Mouse (Mus musculus) gastrocnemius, postnatal 36 days (tissue): ENCODE measurements around the gene Ggt5. TPM values are rescaled to one million over a fixed set of nuclear protein-coding genes. Genes with fewer than 3 reads are reported as not detected.

Source experiments
- DNase-seq, 2 experiments: peaks; one replicate each; pipeline ENCODE4 v3.0.0; 2022
- intact Hi-C: fragments of 180-260 bp; cut with DNase I; formaldehyde crosslinking; loops from one replicate; pipeline ENCODE4 v1.15.1; 2025
- total RNA-seq, 2 experiments: library from RNA; stranded (reverse); gene quantifications; 2 replicates each; pipeline ENCODE4 v1.2.3; 2021

The Ggt5 gene
- total RNA-seq, 2 experiments from 2014 or later: 3.0 to 5.2 TPM

DNA sequence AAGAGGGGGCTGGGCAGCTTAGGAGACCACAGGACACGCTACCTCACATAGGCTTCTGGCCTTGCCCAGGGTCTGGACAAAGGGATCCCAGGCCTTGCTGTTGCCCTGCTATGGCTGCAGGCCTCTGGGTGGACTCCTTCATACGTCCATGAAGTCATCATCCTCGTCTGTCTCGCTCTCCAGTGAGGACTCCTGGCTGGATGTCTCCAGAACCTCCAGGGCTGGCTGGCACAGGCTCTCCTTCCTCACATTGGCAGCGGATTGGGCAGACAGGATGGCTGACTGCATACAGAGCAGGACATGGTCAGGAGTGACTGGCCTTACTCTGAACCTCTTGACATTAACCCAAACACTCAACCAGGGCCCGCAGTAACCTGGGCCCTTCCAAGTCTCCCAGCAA is 57.3 kb downstream of the Ggt5 start:
- no peak for DNase-seq
- intact Hi-C loops: no loop called here

DNA sequence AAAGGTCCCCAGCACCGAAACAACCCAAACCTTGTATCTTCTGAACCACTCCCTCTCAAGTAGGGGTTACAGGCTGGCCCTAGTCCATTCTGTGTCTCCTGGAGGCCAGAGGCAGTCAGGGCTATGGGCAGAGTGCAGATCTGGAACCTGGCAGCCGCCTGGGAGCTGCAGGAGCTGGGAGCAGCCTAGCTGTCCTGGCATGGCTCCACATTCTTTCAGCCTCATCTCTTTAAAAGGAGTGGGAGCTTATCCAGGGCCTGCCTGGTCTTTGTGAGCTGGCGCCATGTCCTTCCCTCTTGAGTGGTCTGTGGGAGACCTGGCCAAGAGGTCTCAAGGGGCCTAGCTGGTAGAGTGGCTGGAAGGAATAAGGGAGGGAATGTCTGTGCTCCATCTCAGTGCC is 58.2 kb downstream of the Ggt5 start:
- intact Hi-C loops: no loop called here
- DNase-seq: peak in 1 of 2 experiments; percentile 47

DNA sequence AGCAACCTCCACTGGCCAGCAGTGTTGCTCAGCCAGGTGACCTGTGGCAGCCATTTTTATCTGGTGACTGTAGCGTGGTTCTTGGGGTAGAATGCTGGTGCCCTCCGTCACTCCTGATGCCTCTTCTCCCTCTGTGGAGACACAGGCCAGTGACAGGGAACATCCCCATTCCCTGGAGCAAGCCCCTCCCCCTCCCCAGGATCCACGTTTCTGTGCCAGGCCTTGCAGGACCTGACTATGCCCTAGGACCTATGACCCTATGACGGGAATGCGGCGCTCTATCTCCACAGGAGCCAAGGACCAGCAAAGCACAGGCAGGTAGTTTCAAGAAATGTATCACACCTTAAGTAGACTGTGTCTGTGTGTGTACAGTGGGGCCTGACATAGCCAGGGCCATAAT is 59.0 kb downstream of the Ggt5 start:
- DNase-seq: no peak
- intact Hi-C loops: no loop called here

DNA sequence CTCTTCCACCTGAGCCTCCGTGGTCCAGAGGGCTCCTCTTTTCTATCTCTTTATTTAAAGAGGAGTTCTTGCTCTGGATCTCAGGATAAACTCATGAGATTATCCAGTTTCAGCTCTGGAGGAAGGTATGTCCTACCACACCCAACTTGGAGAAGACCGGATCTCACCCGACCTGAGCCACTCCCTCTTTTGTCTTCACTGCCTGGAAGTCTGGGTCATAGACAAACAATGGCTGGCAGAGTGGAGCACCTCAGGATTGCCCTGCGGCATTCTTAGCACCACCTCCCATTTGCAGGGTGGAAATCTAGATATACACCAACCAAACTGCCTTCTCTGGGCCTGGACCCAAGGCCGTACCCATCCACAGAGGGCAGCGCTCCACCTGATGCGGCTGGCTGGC is 59.9 kb downstream of the Ggt5 start:
- intact Hi-C loops: no loop called here
- no peak for DNase-seq

DNA sequence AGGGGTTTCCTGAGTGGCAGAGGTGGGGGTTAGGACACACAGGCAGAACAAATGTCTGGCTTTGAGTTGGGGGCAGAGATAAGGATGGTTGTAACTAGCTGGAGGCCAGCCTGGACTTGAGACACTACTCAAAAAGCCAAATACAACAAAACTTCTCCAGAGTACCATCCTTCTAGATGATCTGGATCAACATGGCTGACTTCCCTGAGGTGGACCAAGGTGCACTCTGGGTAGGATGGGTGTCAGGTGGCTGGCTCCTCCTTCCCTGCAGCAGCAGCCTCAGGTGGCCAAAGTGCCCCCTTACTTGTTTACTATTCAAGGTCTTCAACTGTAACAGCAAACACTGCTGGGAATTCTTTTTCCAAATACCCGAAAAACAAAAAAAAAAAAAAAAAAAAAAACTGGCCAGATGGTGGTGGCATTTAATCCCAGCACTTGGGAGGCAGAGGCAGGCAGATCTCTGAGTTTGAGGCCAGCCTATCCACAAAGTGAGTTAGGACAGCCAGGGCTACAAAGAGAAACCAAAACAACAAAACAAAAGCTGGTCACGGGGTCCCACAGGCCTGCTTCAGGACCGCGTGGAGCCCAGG is 60.4 kb downstream of the Ggt5 start:
- intact Hi-C loops: no loop called here
- no peak for DNase-seq

DNA sequence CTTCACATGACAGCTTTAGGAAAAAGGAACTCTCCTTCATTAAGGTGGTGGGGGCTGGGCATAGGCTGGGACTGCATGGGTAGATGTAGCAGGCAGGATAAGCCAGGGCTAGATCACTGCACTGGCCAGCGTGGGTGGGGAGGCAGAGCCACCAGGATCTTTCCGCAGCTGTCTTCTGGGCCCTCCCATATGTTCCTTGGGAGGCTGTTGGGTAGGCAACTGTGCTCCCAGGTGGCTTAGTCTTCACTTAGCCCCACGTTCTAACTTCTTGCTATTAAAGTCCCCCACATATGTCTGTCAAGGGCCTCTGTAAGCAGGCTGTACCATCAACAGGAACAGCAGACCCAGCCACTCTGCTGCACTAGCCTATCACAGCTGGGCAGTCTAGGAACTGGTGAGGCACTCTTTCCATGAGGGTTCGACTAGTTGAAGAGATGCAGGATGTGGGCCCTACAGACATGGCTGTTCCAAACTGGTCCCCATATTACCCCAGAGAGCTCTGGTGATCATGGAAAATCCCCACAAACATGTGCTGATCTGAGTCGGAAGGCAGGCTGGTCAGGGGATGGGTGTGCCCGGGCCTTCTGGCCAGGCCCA is 61.3 kb downstream of the Ggt5 start:
- DNase-seq: no peak
- intact Hi-C loops: no loop called here

DNA sequence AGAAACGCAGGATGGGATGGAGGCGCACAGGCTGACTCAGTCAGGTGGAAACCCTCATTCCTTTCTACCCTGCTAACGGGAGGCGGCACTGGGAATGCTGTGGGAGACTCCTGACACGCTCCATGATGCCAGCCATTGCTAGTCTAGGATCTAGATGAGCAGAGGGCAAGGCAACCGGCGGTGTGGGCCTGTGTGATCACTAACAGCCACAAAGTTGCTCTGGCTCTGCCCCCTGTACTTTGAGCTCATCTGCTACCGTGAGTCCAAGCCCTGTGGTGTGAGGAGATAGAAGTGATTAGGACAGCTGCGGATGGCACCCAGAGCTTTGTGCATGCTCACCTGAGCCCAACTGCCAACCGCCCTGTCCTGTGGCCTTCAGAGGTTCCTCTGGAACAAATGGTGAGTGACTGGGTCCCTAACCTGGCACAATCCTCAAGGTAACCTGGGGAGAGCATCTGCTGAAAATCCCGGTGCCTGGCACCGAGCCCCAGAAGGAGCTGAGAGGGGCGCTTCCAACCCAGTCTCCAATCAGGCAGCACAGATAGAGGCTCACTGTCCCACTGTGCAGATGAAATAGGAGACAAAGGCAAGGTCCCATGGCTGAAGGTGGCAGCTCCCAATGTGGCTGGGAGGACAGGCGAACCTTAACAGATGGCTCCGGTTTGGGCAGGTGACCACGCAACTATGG is 62.4 kb downstream of the Ggt5 start:
- intact Hi-C loops: no loop called here
- DNase-seq: no peak

DNA sequence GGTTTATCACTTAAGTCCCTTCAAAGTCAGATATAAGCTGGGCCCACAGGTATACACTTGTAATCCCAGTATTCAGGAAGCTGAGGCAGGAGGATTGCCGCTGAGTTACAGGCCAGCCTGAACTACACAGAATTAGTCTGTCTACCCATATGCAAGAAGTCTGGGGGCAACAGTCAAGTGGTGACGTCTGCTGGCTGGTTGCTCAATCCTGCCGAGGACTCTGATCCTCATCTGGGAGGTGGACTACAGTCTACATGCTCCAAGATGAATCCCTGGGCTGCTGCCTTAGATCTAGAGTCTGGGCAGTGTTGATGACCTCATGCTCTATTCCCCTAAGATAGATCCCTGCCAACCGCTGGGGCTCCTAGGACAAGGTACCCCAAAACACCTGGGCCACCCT is 64.9 kb downstream of the Ggt5 start:
- no peak for DNase-seq
- intact Hi-C loops: no loop called here

DNA sequence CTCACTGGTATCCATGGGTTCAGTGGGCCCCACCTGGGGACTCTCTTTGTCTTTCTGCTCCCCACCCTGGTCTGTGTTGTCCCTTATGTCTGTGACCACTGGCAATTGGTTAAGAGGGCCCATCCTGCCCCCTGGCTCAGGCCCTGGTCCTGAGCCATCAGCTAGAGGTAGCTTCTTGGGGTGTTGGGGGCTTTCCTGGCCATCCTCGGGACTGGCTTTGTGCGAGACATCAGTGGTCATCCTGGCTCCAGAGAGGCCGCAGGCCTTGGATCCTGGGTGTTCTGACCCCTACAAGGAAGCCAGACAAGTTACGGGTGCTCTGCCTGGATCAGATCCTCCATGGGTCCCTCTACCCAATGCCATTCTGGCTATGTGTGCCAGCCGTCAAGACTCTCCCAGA is 68.0 kb downstream of the Ggt5 start:
- intact Hi-C loops: no loop called here

DNA sequence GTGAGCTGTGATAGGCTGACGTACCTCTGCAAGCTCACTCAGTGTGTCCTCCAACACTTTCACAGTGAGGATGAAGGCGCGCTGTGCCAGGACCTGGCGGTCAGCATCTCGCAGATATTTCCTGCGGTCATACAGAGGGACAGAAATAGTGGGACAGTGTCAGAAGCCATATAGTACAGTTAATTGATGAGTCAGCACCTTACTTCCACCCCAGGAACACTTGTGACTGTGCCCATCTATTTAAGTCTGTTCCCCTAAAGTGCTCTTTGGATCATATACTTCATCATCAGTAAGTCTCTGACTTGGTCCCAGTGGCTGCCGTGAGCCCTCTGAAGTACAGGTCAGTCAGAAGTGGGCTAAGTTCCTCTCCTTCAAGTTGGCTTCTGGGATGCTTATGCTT is 68.6 kb downstream of the Ggt5 start:
- intact Hi-C loops: no loop called here
- no peak for DNase-seq

More for the DNA sequence above, 68.0 kb downstream of the Ggt5 start:
- DNase-seq: no peak

DNA sequence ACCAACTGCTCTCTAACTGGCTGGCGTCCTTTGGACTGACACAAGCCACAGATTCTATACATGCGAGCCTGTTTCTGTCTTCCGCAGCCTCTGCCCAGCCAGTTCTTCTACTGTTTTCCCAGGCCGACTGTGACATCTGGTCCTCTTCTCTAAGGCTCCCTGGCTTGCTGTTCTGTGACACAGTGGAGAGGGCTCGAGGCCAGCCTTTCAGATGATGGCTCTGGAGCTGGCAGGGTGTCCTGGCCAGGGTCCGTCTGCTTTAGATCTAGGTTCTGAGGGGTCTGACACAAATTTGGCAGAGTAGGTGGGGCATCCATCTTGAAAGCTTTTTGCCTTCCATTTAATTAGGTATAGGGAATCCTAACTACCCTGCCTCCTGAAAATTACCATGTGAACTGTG is 72.2 kb downstream of the Ggt5 start:
- DNase-seq: no peak
- intact Hi-C loops: no loop called here

DNA sequence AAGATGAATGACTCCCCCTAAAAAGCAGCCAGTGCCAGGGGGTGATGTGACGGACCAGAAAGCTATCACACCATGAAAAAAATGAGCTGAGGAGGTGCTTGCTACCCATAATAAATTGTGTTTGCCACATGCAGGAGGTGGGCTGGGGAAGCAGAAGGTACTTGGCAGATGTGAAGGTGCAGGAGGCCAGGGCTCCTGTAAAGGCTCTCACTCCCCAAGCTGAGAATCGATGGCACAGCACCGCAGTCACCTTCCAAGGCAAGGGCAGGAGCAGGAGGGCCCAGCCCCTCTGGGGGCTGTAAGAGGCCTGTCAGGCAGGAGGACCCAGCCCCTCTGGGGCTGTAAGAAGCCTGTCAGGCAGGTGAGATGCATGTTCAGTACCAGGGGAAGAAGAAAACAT is 72.7 kb downstream of the Ggt5 start:
- intact Hi-C loops: no loop called here

DNA sequence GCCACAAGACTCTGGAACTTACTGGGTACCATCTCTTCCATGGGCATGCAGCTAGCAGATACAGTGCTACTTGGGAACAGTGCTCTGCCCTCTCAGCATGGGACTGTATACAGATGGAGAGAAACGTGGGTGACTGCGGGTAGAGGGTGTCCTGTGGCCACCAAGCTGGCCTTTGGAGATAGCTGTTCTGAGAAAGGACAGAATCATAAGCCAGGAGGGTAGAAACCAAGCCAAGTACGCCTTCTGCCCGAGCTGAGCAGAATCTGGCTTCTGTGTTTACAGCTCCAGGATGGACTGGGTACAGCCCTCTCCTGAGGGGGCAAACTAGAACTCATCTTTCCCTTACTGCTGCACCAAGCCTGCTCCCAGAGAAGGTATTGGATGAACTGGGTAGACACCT is 73.4 kb downstream of the Ggt5 start:
- no peak for DNase-seq
- intact Hi-C loops: no loop called here

More for the DNA sequence above, 72.7 kb downstream of the Ggt5 start:
- no peak for DNase-seq

DNA sequence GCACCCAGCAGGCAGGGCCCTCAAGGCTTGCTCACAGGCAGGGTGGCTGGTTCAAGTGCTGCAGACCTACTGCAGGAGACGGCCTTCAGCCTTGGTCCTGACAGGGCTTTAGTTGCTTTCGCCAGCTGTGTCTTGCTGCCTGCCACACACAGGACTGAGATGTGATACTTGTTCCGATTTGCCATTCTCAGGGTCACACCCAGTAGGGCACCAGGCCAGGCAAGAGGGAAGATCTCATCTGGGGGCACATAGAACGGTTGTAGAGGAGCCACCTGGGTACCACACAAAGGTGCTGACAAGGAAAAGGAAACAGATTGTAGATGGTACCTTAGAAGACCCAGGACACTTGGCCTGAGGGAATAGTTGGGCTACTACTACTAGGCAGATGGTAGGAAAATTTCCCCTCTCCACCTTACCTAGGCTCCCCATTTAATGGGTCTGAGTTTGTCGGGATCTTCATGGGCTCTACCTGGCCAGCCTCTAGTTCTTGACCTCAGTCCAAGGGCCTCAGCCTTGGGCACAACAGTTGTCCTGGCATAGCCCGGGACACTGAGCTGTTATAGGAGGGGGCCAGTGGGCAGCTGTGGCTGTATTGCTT is 75.6 kb downstream of the Ggt5 start:
- intact Hi-C loops: no loop called here
- no peak for DNase-seq

DNA sequence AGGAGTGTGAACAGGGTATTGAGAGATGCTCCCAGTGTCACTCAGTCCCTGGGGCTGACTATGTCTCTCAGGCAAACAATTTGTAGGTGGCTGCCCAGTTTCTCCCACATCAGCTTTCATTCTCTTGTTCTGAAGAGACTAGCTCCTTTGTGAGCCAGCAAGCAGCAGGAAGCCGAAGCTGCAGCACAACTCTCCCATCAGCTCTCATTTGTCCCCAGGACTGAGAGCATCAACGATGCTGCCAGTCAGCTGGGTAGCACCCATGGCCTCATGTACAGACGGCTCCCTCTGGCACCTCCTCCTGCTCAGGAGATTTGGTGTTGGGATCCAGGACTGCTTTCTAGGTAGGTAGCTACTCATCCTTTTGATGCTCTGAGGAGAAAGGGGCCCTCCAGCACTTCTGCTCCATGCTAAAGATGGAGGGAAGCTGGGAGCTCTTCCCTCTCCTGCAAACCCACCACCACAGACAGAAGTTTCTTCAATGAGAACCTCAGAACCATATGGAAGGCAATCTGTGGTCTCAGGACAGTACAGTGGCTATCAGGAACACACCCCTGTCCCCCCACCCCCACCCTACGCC is 77.4 kb downstream of the Ggt5 start:
- no peak for DNase-seq
- intact Hi-C loops: no loop called here

Other genes starting within 250 kb of the Ggt5 start
- gene Upb1, start 188.2 kb upstream of the Ggt5 start, total RNA-seq: not detected
- gene Snrpd3, start 71.8 kb upstream of the Ggt5 start, total RNA-seq: 10 to 100 TPM; 62.0 to 74.5 TPM
- 10 to 100 TPM; 55.5 to 71.5 TPM for gene Gucd1, start 71.4 kb upstream of the Ggt5 start, total RNA-seq
- gene Lrrc75b, start 29.0 kb upstream of the Ggt5 start, total RNA-seq: under 1 TPM; 0.20 to 0.64 TPM
- under 1 TPM in 1 of 2 experiments, not detected in 1; 0.33 TPM for gene Ggt1, start 27.7 kb upstream of the Ggt5 start, total RNA-seq
- gene Susd2, start 54.7 kb downstream of the Ggt5 start, total RNA-seq: 1 to 10 TPM in 1 of 2 experiments, under 1 TPM in 1; 0.99 to 1.4 TPM
- 1 to 10 TPM; 7.3 to 8.7 TPM for gene Cabin1, start 175.0 kb downstream of the Ggt5 start, total RNA-seq
- 10 to 100 TPM; 28.5 to 41.7 TPM for gene Ddt, start 184.1 kb downstream of the Ggt5 start, total RNA-seq
- gene Gm20441, start 191.6 kb downstream of the Ggt5 start, total RNA-seq: not detected
- 1 to 10 TPM; 3.3 to 3.5 TPM for gene Gstt3, start 192.1 kb downstream of the Ggt5 start, total RNA-seq
- gene Gstt1, start 209.2 kb downstream of the Ggt5 start, total RNA-seq: 1 to 10 TPM; 4.4 to 5.6 TPM
- gene Gstt4, start 233.2 kb downstream of the Ggt5 start, total RNA-seq: not detected
- gene Gstt2, start 248.1 kb downstream of the Ggt5 start, total RNA-seq: 1 to 10 TPM; 3.6 to 4.7 TPM